Mouse (Mus musculus): Measurements from ENCODE around the gene Rad1. TPM values are rescaled to one million over a fixed set of nuclear protein-coding genes. Genes with fewer than 3 reads are reported as not detected.
A peak's percentile ranks its signal among the peaks of the same experiment; 100 is the strongest.

Gene Rad1
- polyA plus RNA-seq (2016; fragmentation: Nextera tagmentation; extraction: Ambion mirVana) = 29.1 and 35.8 TPM in 2 replicates

DNA sequence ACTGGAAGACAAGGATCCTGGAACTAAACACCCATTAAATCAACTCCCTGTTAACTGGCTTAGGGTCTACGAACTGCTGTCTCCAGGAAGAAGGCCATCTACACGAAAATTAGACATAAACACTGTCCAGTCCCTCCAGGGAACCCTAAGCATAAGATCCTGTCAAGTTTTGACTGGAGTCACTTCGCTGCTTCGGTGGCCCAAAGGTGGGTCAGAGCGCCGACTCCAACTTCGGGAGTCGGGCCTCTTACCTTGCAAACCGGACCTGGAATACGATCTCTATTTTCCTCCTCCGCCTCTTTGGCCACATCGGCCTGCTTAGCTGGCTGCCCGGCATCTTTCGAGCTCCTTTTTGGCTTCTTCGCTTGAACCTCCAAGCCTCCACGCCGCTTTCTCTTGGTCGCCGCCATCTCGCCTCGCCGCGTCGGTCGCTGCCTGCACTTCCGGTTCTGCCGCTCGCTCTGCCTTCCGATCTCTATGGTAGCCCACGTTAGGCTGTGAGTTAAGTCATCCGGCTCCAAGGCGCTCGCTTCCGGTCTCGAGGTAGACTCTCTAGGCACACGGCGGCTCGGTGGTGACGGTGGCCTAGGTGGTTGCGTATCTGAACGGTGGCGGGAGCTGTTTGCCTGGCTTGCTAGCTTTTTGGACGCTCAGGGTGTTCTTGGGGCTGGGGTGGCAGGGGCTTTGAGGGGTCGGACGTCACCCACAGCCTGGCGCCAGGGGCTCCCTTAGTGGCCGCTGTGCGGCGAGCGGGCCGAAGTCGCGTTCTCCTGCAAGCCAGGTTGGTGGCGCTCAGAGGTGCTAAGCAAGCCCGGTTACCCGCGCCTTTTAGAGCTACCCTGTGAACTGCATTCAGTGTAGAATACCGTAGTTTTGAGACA lies at the start of gene Rad1, which contains the start of gene Brix1:
TSS of gene Rad1 (plus strand) at position 535 of the 881 bp plus-strand sequence.
TSS of gene Brix1 (minus strand) at position 464 of the 881 bp plus-strand sequence.
- Histone ChIP-seq H3K27ac (peak within 1 kb of the TSS; percentile 90), H3K4me1 (peaks cover 17% of the 10 kb centered on the region; the same call in 1 of the 2 replicates), H3K9me3 (no peaks in the 10 kb centered on the region), H3K36me3 (peaks cover 33% of the 10 kb centered on the region), H3K27me3 (ENCODE audit: insufficient read depth, poor library complexity, severe bottlenecking) (no peaks in the 10 kb centered on the region), H3K4me3 (peak within 1 kb of the TSS; percentile 87)
- WGBS = under 1% methylated on average over 58 of the region's 58 CpGs
- peak; percentile 98 for DNase-seq (ENCODE audit: low spot score)

DNA sequence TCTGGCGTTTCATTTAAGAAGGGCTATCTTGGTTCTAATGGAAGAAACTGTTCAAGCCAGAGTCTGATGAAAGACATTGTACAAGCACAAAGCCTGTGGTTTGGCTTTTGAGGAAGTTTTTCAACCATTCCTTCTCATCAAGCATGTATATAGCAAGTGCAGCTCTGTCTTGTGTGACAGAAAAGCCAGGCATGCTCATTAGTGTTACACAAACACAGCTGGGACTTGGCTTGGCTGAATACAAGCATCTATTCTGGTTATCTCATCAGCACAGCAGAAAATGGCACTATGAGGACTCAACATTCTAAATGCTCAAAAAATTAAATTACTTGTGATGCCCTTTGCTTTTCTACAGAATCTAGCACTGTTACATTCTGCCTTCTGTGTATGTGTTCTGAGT lies 48.9 kb upstream of the Rad1 start:
- 86% methylated on average over 1 of the region's 1 CpGs for WGBS
- Histone ChIP-seq H3K4me3 (no peak overlapping the region), H3K9me3 (no peaks in the 10 kb centered on the region), H3K27me3 (ENCODE audit: insufficient read depth, poor library complexity, severe bottlenecking) (no peaks in the 10 kb centered on the region), H3K36me3 (no peaks in the 10 kb centered on the region; the same call in 1 of the 2 replicates), H3K4me1 (no peaks in the 10 kb centered on the region), H3K27ac (no peak overlapping the region)
- DNase-seq (ENCODE audit: low spot score) = no peak

DNA sequence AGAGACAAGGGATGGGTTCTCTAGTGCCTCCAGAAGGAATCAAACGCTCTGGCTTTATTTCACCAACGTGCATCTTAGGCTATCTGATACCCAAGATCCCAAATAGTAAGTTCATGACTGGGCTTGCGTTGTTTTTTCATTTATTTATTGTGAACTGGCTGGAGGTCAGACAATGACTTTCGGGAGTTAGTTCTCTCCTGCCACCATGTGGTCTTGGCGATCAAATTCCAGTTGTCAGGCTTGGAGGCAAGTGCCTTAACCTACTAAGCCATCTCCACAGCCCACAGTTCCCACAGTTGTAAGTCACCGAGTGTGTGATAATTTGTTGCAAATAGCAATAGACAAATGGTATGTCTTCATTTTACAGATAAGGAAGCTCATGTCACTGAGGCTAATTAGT lies 45.9 kb upstream of the Rad1 start:
- DNase-seq (ENCODE audit: low spot score) = no peak
- WGBS = 76% methylated on average over 6 of the region's 6 CpGs

DNA sequence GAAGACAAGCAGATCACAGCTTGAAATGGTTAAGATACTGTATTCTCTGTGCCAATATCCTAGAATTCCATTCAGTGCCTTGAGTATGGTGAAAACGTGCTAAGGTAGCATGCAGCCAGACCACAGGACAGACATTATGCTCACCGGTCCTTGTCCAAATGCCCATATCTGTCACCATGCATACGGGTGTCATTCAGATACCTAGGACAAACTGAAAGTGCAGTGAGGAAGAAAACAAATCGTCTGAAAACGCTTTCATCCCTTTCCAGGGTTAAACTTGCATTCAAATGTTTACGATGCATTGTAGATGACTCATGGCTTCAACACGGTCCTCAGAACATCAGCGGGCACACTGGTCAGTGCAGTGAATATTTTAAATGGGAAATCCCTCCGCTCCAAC lies 44.3 kb upstream of the Rad1 start:
- DNase-seq (ENCODE audit: low spot score) = no peak
- Histone ChIP-seq H3K4me1 (no peaks in the 10 kb centered on the region), H3K27ac (no peak overlapping the region), H3K36me3 (peaks cover 12% of the 10 kb centered on the region; the same call in 1 of the 2 replicates), H3K4me3 (no peak overlapping the region), H3K9me3 (no peaks in the 10 kb centered on the region), H3K27me3 (ENCODE audit: insufficient read depth, poor library complexity, severe bottlenecking) (no peaks in the 10 kb centered on the region)
- WGBS = 90% methylated on average over 9 of the region's 9 CpGs

More for the DNA sequence above, 45.9 kb upstream of the Rad1 start:
- H3K4me3 ChIP-seq = no peak overlapping the region
- no peak overlapping the region for H3K27ac ChIP-seq
- no peaks in the 10 kb centered on the region for H3K9me3 ChIP-seq
- H3K36me3 ChIP-seq = peaks cover 3% of the 10 kb centered on the region; the same call in 1 of the 2 replicates
- H3K27me3 ChIP-seq (ENCODE audit: insufficient read depth, poor library complexity, severe bottlenecking) = no peaks in the 10 kb centered on the region
- H3K4me1 ChIP-seq = no peaks in the 10 kb centered on the region

DNA sequence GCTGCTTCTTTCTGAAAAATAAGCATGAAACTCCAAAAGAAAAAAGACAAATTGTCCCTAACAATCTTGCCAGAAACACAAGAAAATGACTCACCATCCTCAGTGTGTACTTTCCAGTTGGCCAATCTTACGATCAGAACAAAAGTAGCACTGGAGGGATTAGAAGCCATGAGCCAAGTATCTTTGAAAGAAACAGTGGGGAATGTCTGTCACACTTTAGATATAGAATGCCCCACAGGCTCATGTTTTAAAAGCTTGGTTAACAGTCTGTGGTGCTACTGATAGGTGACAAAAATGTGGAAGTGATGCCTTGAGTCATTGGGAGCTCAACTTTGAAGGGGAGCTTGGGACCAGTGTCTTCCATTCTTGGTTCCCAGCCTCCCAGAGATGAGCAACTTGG lies 43.5 kb upstream of the Rad1 start:
- Histone ChIP-seq H3K27me3 (ENCODE audit: insufficient read depth, poor library complexity, severe bottlenecking) (no peaks in the 10 kb centered on the region), H3K4me1 (no peaks in the 10 kb centered on the region), H3K4me3 (no peak overlapping the region), H3K36me3 (peaks cover 17% of the 10 kb centered on the region; the same call in 1 of the 2 replicates), H3K27ac (no peak overlapping the region), H3K9me3 (no peaks in the 10 kb centered on the region)
- WGBS = 90% methylated on average over 1 of the region's 1 CpGs
- DNase-seq (ENCODE audit: low spot score) = no peak

DNA sequence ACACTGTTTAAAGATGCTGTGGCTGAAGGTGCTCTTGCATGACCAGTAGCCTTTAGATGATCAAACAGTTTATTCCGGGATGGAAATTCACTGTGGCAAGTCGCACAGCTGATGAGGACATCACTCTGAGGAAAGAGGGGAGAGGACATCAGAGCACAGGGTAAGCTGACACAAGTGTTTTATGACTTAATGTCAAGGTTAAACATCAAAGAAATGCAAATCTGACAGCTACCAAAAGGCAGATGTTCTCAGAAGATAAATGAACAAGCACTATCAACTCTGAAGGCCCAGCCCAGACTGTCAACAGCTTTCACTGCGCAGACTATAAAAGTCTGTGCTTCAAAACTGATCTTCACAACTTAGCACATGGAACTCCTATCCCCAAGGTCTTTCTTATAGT lies 38.7 kb upstream of the Rad1 start:
- 89% methylated on average over 3 of the region's 3 CpGs for WGBS
- H3K36me3 ChIP-seq = peaks cover 41% of the 10 kb centered on the region

DNA sequence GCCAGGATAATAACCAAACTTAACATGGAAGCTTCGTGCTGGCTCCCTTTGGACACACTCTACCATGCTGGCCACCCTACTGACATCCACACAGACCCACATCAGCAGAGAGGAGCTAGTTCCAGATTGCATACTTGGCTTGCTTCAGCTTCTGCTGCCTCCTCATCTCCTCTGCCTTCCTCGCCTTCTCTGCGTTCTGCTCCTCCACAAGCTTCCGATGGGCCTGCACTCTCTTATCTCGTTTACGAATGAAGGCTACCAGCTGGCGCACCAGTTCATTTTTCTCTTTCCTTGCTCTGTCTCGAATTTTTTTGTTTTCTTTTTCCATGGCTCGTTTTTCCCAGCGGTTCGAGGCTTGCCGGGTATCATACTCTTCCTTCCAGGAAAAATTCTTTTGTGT lies 24.8 kb upstream of the Rad1 start:
- DNase-seq (ENCODE audit: low spot score) = no peak
- no peaks in the 10 kb centered on the region for H3K4me1 ChIP-seq
- no peaks in the 10 kb centered on the region for H3K9me3 ChIP-seq
- H3K27ac ChIP-seq = no peak overlapping the region
- no peaks in the 10 kb centered on the region for H3K27me3 ChIP-seq (ENCODE audit: insufficient read depth, poor library complexity, severe bottlenecking)
- WGBS = 79% methylated on average over 12 of the region's 12 CpGs
- H3K4me3 ChIP-seq = no peak overlapping the region
- H3K36me3 ChIP-seq = peaks cover 55% of the 10 kb centered on the region

More for the DNA sequence above, 38.7 kb upstream of the Rad1 start:
- no peak for DNase-seq (ENCODE audit: low spot score)
- no peaks in the 10 kb centered on the region for H3K4me1 ChIP-seq
- H3K27me3 ChIP-seq (ENCODE audit: insufficient read depth, poor library complexity, severe bottlenecking) = no peaks in the 10 kb centered on the region
- H3K4me3 ChIP-seq = no peak overlapping the region
- no peak overlapping the region for H3K27ac ChIP-seq
- H3K9me3 ChIP-seq = no peaks in the 10 kb centered on the region

DNA sequence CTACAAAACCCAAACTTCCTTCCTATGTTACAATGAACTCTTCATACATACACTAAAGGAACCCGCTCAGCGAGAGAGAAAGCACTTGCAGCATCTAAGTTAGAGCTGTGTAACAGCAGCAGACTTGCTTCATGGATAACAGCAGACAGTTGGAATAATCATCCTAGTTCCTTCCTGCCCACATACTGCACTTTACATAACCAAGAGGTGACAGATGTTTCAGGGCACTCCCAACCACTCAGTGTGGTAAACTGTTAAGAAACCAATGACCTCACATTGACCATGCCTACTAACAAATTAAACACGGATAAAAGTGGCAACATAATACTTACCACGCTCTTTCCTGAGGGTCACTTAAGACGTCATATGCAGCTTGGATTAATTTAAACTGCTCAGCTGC lies 22.3 kb upstream of the Rad1 start:
- DNase-seq (ENCODE audit: low spot score) = no peak
- Histone ChIP-seq H3K4me3 (no peak overlapping the region), H3K27me3 (ENCODE audit: insufficient read depth, poor library complexity, severe bottlenecking) (no peaks in the 10 kb centered on the region), H3K9me3 (no peaks in the 10 kb centered on the region), H3K36me3 (peaks cover 34% of the 10 kb centered on the region), H3K4me1 (0 out of 2 replicates have a peak, but pooled peaks cover 7% of the 10 kb centered on the region), H3K27ac (no peak overlapping the region)
- 89% methylated on average over 5 of the region's 5 CpGs for WGBS

DNA sequence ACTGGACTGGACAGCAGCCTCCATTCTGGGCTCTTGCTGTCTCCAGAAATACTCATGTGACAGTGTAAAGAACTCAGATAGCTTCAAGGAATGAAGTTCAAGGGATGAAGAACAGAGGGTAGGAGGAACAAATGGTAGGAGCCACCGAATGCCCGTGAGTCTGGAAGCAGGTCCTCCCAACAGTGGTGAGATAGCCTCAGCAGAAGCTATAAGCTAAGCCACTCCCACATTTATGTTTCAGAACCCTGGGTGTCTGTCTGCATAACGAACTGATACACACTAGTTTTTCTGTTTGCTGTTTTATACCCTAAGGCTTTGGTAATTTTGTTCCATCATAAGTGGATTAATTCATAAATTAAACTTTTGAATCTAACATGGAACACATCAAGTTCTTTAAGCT lies 21.1 kb upstream of the Rad1 start:
- Histone ChIP-seq H3K4me3 (no peak overlapping the region), H3K36me3 (peaks cover 25% of the 10 kb centered on the region), H3K27me3 (ENCODE audit: insufficient read depth, poor library complexity, severe bottlenecking) (no peaks in the 10 kb centered on the region), H3K9me3 (no peaks in the 10 kb centered on the region), H3K27ac (no peak overlapping the region), H3K4me1 (peaks cover 7% of the 10 kb centered on the region; the same call in 1 of the 2 replicates)
- no peak for DNase-seq (ENCODE audit: low spot score)
- WGBS = 89% methylated on average over 3 of the region's 3 CpGs

DNA sequence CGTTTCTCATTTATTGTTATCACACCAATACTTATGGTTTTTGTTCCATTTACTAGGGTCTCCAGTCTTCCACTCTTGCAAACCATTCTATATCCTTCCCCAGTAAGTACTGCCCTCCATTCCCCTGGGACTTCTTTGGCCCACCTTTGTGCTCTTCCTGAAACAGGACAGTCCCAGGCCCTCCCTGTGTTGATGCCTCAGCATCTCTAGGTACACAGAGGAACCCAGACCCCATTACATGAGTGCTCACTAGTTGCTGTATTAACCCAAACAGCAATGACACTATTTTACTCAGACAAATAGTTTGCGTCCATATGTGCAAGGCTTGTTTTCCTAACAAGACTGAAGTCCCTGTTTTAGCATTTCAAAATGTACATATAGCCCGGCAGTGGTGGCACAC lies 17.1 kb upstream of the Rad1 start:
- no peaks in the 10 kb centered on the region for H3K36me3 ChIP-seq
- no peak overlapping the region for H3K4me3 ChIP-seq
- H3K27me3 ChIP-seq (ENCODE audit: insufficient read depth, poor library complexity, severe bottlenecking) = no peaks in the 10 kb centered on the region
- DNase-seq (ENCODE audit: low spot score) = no peak
- 80% methylated on average over 3 of the region's 3 CpGs for WGBS
- no peaks in the 10 kb centered on the region for H3K9me3 ChIP-seq
- peaks cover 7% of the 10 kb centered on the region; the same call in 1 of the 2 replicates for H3K4me1 ChIP-seq
- no peak overlapping the region for H3K27ac ChIP-seq

DNA sequence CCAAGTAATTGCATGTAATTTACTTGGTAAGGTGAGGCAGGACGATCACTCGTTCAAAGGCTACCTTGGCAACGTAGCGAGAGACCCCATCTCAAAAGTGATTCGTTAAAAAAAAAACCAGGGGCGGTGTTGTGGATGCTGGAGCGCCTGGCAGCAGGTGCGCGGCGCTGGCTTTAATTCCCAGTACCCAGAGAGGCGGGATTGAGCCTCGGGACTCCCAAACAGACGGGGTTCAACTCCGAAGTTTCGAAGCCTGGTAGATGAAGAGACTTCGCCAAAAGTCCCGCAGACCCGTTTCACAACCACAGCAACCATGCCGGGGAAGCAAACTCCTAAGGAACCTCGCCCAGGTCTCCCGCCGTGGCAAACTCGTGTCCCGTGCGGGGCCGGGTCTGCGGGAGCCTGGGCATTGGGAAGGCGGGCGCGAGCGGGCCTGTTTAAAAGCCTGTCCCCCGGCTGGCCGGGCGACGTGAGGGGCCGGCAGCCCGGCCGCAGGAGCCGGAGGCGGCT lies 16.1 kb upstream of the Rad1 start:
- Histone ChIP-seq H3K27me3 (ENCODE audit: insufficient read depth, poor library complexity, severe bottlenecking) (no peaks in the 10 kb centered on the region), H3K4me3 (peak overlapping the region; percentile 89), H3K36me3 (no peaks in the 10 kb centered on the region), H3K4me1 (peaks cover 7% of the 10 kb centered on the region; the same call in 1 of the 2 replicates), H3K27ac (peak overlapping the region; percentile 91), H3K9me3 (no peaks in the 10 kb centered on the region)
- no peak for DNase-seq (ENCODE audit: low spot score)
- WGBS = under 1% methylated on average over 39 of the region's 40 CpGs

DNA sequence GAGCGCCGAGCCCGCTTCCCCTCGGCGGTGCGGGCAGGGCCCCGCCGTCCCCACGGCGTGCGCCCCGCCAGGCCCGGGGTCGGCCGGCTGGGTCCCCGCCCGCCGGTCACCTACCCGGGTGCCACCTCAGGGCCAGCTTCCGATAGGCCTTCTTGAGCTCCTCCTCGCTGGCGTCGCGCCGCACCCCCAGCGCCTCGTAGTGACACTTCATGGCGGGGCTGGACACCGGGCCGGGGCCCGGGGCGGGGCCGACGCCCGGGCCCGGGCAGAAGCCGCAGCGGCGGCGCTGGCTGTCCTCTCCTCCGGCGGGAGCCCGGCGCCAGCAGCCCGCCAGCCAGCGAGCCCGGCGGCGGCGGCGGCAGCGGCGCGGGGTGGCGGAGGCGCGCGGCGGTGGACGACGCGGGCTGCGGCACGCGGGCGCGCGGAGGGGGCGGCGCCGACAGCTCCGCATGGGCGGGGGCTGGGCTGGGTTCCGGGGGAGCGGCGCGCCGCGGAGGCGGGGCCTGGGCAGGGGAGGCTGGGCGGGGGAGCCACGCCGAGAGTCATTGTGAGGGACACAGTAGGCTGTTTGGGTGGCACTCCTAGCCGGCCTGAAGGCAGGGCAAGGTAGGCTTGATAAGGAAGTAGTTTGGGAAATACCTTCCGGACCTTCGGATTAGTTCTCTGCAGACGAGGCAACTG lies 15.5 kb upstream of the Rad1 start, which contains the start of gene Dnajc21:
TSS of gene Dnajc21 (minus strand) at position 366 of the 681 bp plus-strand sequence.
- Histone ChIP-seq H3K27ac (peak within 1 kb of the TSS; percentile 91), H3K36me3 (peaks cover 4% of the 10 kb centered on the region), H3K4me3 (peak within 1 kb of the TSS; percentile 89), H3K9me3 (no peaks in the 10 kb centered on the region), H3K27me3 (ENCODE audit: insufficient read depth, poor library complexity, severe bottlenecking) (no peaks in the 10 kb centered on the region), H3K4me1 (peaks cover 7% of the 10 kb centered on the region; the same call in 1 of the 2 replicates)
- WGBS = 5% methylated on average over 82 of the region's 87 CpGs
- DNase-seq (ENCODE audit: low spot score) = peak; percentile 93

Data from heart, embryonic 10.5 days (tissue).